Mouse (Mus musculus): ENCODE results near the gene Edc4. TPM values are rescaled to one million over a fixed set of nuclear protein-coding genes. Genes with fewer than 3 reads are reported as not detected.

The Edc4 gene
- polyA plus RNA-seq, 1 experiment: 31.3 TPM

GRCm38 (mm10) chr8:105938306-105938669 lies 57.6 kb downstream of the Edc4 start, which contains the start of gene Psmb10:
Gene Psmb10, minus strand, starts transcription at chr8:105938444.
- Histone ChIP-seq H3K27me3 (ENCODE audit: control insufficient read depth, insufficient read depth, insufficient read length) (no peaks in the 10 kb centered on the region), H3ac (ENCODE audit: control insufficient read depth, insufficient read length, low read depth) (peak within 1 kb of the TSS; percentile 79), H3K79me2 (ENCODE audit: control insufficient read depth, insufficient read depth) (no peaks in the 10 kb centered on the region), H3K36me3 (ENCODE audit: control insufficient read depth, insufficient read depth) (peaks cover 34% of the 10 kb centered on the region), H3K4me3 (ENCODE audit: insufficient read depth, poor library complexity, severe bottlenecking) (peak within 1 kb of the TSS; percentile 71), H3K79me3 (ENCODE audit: low read depth) (peaks cover 2% of the 10 kb centered on the region)
- peak; percentile 71 for TF ChIP-seq USF1 (IDR thresholded peaks at IDR 0.05; ENCODE audit: low read depth)
- peak; percentile 95 for TF ChIP-seq MAX (IDR thresholded peaks at IDR 0.05)
- no peak for TF ChIP-seq CTCF (IDR thresholded peaks at IDR 0.05; ENCODE audit: control insufficient read depth, insufficient read depth, insufficient read length)
- TF ChIP-seq CEBPB (IDR thresholded peaks at IDR 0.05; ENCODE audit: low read depth): no peak
- TF ChIP-seq FOSL1 (IDR thresholded peaks at IDR 0.05; ENCODE audit: insufficient read depth, low read length, poor library complexity, severe bottlenecking): no peak

GRCm38 (mm10) chr8:105942026-105942425 lies 61.3 kb downstream of the Edc4 start:
- H3K4me3 ChIP-seq (ENCODE audit: insufficient read depth, poor library complexity, severe bottlenecking): no peak overlapping the region
- TF ChIP-seq USF1 (IDR thresholded peaks at IDR 0.05; ENCODE audit: low read depth): no peak
- no peak for TF ChIP-seq CTCF (IDR thresholded peaks at IDR 0.05; ENCODE audit: control insufficient read depth, insufficient read depth, insufficient read length)
- TF ChIP-seq FOSL1 (IDR thresholded peaks at IDR 0.05; ENCODE audit: insufficient read depth, low read length, poor library complexity, severe bottlenecking): no peak
- no peak for TF ChIP-seq MYOG (IDR thresholded peaks at IDR 0.05; ENCODE audit: control insufficient read depth, extremely low read depth, insufficient read length)
- no peak for TF ChIP-seq MAX (IDR thresholded peaks at IDR 0.05)
- no peak for TF ChIP-seq CEBPB (IDR thresholded peaks at IDR 0.05; ENCODE audit: low read depth)
- no peak for TF ChIP-seq MYOD1 (IDR thresholded peaks at IDR 0.05; ENCODE audit: control insufficient read depth, insufficient read length, low read depth)
- H3K79me2 ChIP-seq (ENCODE audit: control insufficient read depth, insufficient read depth): no peaks in the 10 kb centered on the region
- H3K79me3 ChIP-seq (ENCODE audit: low read depth): no peaks in the 10 kb centered on the region
- H3ac ChIP-seq (ENCODE audit: control insufficient read depth, insufficient read length, low read depth): no peak overlapping the region
- no peaks in the 10 kb centered on the region for H3K27me3 ChIP-seq (ENCODE audit: control insufficient read depth, insufficient read depth, insufficient read length)
- H3K36me3 ChIP-seq (ENCODE audit: control insufficient read depth, insufficient read depth): peaks cover 58% of the 10 kb centered on the region

- Histone ChIP-seq H3K79me2 (ENCODE audit: control insufficient read depth, insufficient read depth) (no peaks in the 10 kb centered on the region), H3K4me3 (ENCODE audit: insufficient read depth, poor library complexity, severe bottlenecking) (no peak overlapping the region), H3K79me3 (ENCODE audit: low read depth) (no peaks in the 10 kb centered on the region), H3ac (ENCODE audit: control insufficient read depth, insufficient read length, low read depth) (no peak overlapping the region), H3K36me3 (ENCODE audit: control insufficient read depth, insufficient read depth) (peaks cover 58% of the 10 kb centered on the region), H3K27me3 (ENCODE audit: control insufficient read depth, insufficient read depth, insufficient read length) (no peaks in the 10 kb centered on the region)
- TF ChIP-seq MYOD1 (IDR thresholded peaks at IDR 0.05; ENCODE audit: control insufficient read depth, insufficient read length, low read depth) (no peak), CTCF (IDR thresholded peaks at IDR 0.05; ENCODE audit: control insufficient read depth, insufficient read depth, insufficient read length) (no peak), CEBPB (IDR thresholded peaks at IDR 0.05; ENCODE audit: low read depth) (no peak), FOSL1 (IDR thresholded peaks at IDR 0.05; ENCODE audit: insufficient read depth, low read length, poor library complexity, severe bottlenecking) (no peak), MYOG (IDR thresholded peaks at IDR 0.05; ENCODE audit: control insufficient read depth, extremely low read depth, insufficient read length) (no peak), USF1 (IDR thresholded peaks at IDR 0.05; ENCODE audit: low read depth) (no peak), MAX (IDR thresholded peaks at IDR 0.05) (no peak)
Observed at GRCm38 (mm10) chr8:105942542-105942941, 61.9 kb downstream of the Edc4 start.

- Histone ChIP-seq H3ac (ENCODE audit: control insufficient read depth, insufficient read length, low read depth) (no peak within 1 kb of the TSS), H3K79me2 (ENCODE audit: control insufficient read depth, insufficient read depth) (no peaks in the 10 kb centered on the region), H3K36me3 (ENCODE audit: control insufficient read depth, insufficient read depth) (peaks cover 58% of the 10 kb centered on the region), H3K79me3 (ENCODE audit: low read depth) (no peaks in the 10 kb centered on the region), H3K27me3 (ENCODE audit: control insufficient read depth, insufficient read depth, insufficient read length) (no peaks in the 10 kb centered on the region), H3K4me3 (ENCODE audit: insufficient read depth, poor library complexity, severe bottlenecking) (no peak within 1 kb of the TSS)
- TF ChIP-seq FOSL1 (IDR thresholded peaks at IDR 0.05; ENCODE audit: insufficient read depth, low read length, poor library complexity, severe bottlenecking) (no peak), MYOD1 (IDR thresholded peaks at IDR 0.05; ENCODE audit: control insufficient read depth, insufficient read length, low read depth) (no peak), MYOG (IDR thresholded peaks at IDR 0.05; ENCODE audit: control insufficient read depth, extremely low read depth, insufficient read length) (no peak), CTCF (IDR thresholded peaks at IDR 0.05; ENCODE audit: control insufficient read depth, insufficient read depth, insufficient read length) (no peak), USF1 (IDR thresholded peaks at IDR 0.05; ENCODE audit: low read depth) (no peak), MAX (IDR thresholded peaks at IDR 0.05) (no peak), CEBPB (IDR thresholded peaks at IDR 0.05; ENCODE audit: low read depth) (no peak)
Observed at GRCm38 (mm10) chr8:105943321-105943739, 62.6 kb downstream of the Edc4 start, which contains the start of gene Lcat. Gene Lcat, minus strand, starts transcription at chr8:105943382.

Other genes starting within 250 kb of the Edc4 start
- 30.2 TPM for gene Ctcf, start 244.3 kb upstream of the Edc4 start, polyA plus RNA-seq (2012; fragmentation: generic; extraction: Trizol)
- 0.18 TPM for gene Agrp, start 243.5 kb upstream of the Edc4 start, polyA plus RNA-seq (2012; fragmentation: generic; extraction: Trizol)
- 0.49 TPM for gene Carmil2, start 194.6 kb upstream of the Edc4 start, polyA plus RNA-seq (2012; fragmentation: generic; extraction: Trizol)
- 30.4 TPM for gene Acd, start 179.8 kb upstream of the Edc4 start, polyA plus RNA-seq (2012; fragmentation: generic; extraction: Trizol)
- gene Pard6a, start 179.7 kb upstream of the Edc4 start, polyA plus RNA-seq (2012; fragmentation: generic; extraction: Trizol): 16.4 TPM
- gene 4933405L10Rik, start 173.2 kb upstream of the Edc4 start, polyA plus RNA-seq (2012; fragmentation: generic; extraction: Trizol): 0.09 TPM
- gene Enkd1, start 172.7 kb upstream of the Edc4 start, polyA plus RNA-seq (2012; fragmentation: generic; extraction: Trizol): 24.8 TPM
- gene Gfod2, start 122.2 kb upstream of the Edc4 start, polyA plus RNA-seq (2012; fragmentation: generic; extraction: Trizol): 8.2 TPM
- 11.0 TPM for gene Ranbp10, start 53.5 kb upstream of the Edc4 start, polyA plus RNA-seq (2012; fragmentation: generic; extraction: Trizol)
- 0.09 TPM for gene Tsnaxip1, start 53.1 kb upstream of the Edc4 start, polyA plus RNA-seq (2012; fragmentation: generic; extraction: Trizol)
- gene Cenpt, start 27.6 kb upstream of the Edc4 start, polyA plus RNA-seq (2012; fragmentation: generic; extraction: Trizol): 35.7 TPM
- gene Thap11, start 25.7 kb upstream of the Edc4 start, polyA plus RNA-seq (2012; fragmentation: generic; extraction: Trizol): 48.2 TPM
- gene Nutf2, start 20.3 kb upstream of the Edc4 start, polyA plus RNA-seq (2012; fragmentation: generic; extraction: Trizol): 258 TPM
- gene Nrn1l, start 12.7 kb downstream of the Edc4 start, polyA plus RNA-seq (2012; fragmentation: generic; extraction: Trizol): 0.32 TPM
- gene Pskh1, start 19.6 kb downstream of the Edc4 start, polyA plus RNA-seq (2012; fragmentation: generic; extraction: Trizol): 14.4 TPM
- gene Ctrl, start 53.0 kb downstream of the Edc4 start, polyA plus RNA-seq (2012; fragmentation: generic; extraction: Trizol): 0.16 TPM
- gene Psmb10, start 57.6 kb downstream of the Edc4 start, polyA plus RNA-seq (2012; fragmentation: generic; extraction: Trizol): 73.5 TPM
- gene Lcat, start 62.5 kb downstream of the Edc4 start, polyA plus RNA-seq (2012; fragmentation: generic; extraction: Trizol): 1.4 TPM
- 79.1 TPM for gene Slc12a4, start 85.2 kb downstream of the Edc4 start, polyA plus RNA-seq (2012; fragmentation: generic; extraction: Trizol)
- gene Dpep3, start 98.5 kb downstream of the Edc4 start, polyA plus RNA-seq (2012; fragmentation: generic; extraction: Trizol): not detected
- gene Dus2, start 110.5 kb downstream of the Edc4 start, polyA plus RNA-seq (2012; fragmentation: generic; extraction: Trizol): 13.1 TPM
- gene Dpep2nb, start 125.1 kb downstream of the Edc4 start, polyA plus RNA-seq (2012; fragmentation: generic; extraction: Trizol): 0.05 TPM
- 15.0 TPM for gene Ddx28, start 131.0 kb downstream of the Edc4 start, polyA plus RNA-seq (2012; fragmentation: generic; extraction: Trizol)
- 12.6 TPM for gene Nfatc3, start 178.0 kb downstream of the Edc4 start, polyA plus RNA-seq (2012; fragmentation: generic; extraction: Trizol)